Mouse (Mus musculus): ENCODE measurements around the gene Uggt2. TPM values are rescaled to one million over a fixed set of nuclear protein-coding genes. Genes with fewer than 3 reads are reported as not detected.

The Uggt2 gene
- 1 to 10 TPM; 7.6 to 7.9 TPM for total RNA-seq (2021)
- long read RNA-seq, experiment 1, partial matches to known transcripts: 0 of 1 reads
- long read RNA-seq, experiment 1, other reads (novel, unspliced or antisense): 0 of 1 reads
- long read RNA-seq, experiment 2: 0 reads

- peak; percentile 88 for DNase-seq
- intact Hi-C loops (cut with DNase I; ENCODE audit: low total_unique reads): no loop called here
Observed at GRCm38 (mm10) chr14:119098851-119099569, at the start of gene Uggt2. TSS of gene Uggt2 (minus strand) at chr14:119099430.

- intact Hi-C loops (cut with DNase I; ENCODE audit: low total_unique reads): no loop called here
- no peak for DNase-seq
Observed at GRCm38 (mm10) chr14:119139381-119139950, 40.2 kb upstream of the Uggt2 start.

DNA sequence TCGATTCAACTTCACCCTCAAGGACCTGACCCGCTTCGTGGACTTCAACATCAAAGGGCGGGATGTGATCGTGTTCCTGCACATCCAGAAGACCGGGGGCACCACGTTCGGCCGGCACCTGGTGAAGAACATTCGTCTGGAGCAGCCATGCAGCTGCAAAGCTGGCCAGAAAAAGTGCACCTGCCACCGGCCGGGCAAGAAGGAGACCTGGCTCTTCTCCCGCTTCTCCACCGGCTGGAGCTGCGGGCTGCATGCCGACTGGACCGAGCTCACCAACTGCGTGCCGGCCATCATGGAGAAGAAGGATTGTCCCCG, 39.5 kb upstream of the Uggt2 start:
- DNase-seq: peak; percentile 7
- intact Hi-C loops (cut with DNase I; ENCODE audit: low total_unique reads): no loop called here

- intact Hi-C loops (cut with DNase I; ENCODE audit: low total_unique reads): no loop called here
- DNase-seq: peak; percentile 5
Observed at GRCm38 (mm10) chr14:119137906-119138785, 38.9 kb upstream of the Uggt2 start, which contains the start of gene Hs6st3. TSS of gene Hs6st3 (plus strand) at chr14:119138341.

- DNase-seq: peak; percentile 42
- intact Hi-C loops (cut with DNase I; ENCODE audit: low total_unique reads): no loop called here
Observed at GRCm38 (mm10) chr14:119137512-119137905, 38.3 kb upstream of the Uggt2 start.

DNA sequence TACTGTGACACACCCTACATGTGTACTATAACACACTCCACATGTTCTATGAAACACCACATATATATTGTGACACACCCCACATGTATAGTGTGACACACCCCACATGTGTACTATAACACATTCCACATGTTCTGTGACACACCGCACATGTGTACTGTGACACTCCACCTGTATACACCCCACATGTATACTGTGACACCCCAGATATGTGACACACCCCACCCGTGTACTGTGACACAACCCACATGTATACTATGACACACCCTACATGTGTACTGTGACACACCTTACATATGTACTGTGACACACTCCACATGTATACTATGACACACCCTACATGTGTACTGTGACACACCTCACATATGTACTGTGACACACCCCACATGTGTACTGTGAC, 28.1 kb upstream of the Uggt2 start:
- intact Hi-C loops (cut with DNase I; ENCODE audit: low total_unique reads): no loop called here
- no peak for DNase-seq

DNA sequence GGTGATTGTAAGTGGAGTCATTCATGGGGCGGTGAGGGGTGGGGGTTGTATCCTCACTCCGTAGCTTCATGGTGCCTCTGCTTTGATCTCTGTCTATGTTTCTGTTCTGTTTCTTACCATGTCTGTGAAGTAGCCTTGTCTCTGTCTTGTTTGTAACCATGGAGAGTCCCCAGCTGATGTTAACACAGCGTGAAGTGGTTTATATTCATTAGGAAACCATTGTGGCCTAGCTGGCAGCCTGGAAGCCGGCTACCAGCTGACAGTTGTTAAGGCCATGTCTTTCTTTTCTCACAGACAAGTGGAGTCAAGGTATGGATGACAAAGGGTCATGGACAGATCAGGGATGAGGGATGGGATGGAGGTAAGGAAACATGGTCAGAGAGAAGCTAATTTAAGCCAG, 26.6 kb upstream of the Uggt2 start:
- intact Hi-C loops (cut with DNase I; ENCODE audit: low total_unique reads): no loop called here
- no peak for DNase-seq

GRCm38 (mm10) chr14:119124061-119124460, 24.8 kb upstream of the Uggt2 start:
- no peak for DNase-seq
- intact Hi-C loops (cut with DNase I; ENCODE audit: low total_unique reads): no loop called here

- no peak for DNase-seq
- intact Hi-C loops (cut with DNase I; ENCODE audit: low total_unique reads): no loop called here
Observed at GRCm38 (mm10) chr14:119123582-119123981, 24.4 kb upstream of the Uggt2 start.

GRCm38 (mm10) chr14:119112558-119112957, 13.3 kb upstream of the Uggt2 start:
- no peak for DNase-seq
- intact Hi-C loops (cut with DNase I; ENCODE audit: low total_unique reads): no loop called here

DNA sequence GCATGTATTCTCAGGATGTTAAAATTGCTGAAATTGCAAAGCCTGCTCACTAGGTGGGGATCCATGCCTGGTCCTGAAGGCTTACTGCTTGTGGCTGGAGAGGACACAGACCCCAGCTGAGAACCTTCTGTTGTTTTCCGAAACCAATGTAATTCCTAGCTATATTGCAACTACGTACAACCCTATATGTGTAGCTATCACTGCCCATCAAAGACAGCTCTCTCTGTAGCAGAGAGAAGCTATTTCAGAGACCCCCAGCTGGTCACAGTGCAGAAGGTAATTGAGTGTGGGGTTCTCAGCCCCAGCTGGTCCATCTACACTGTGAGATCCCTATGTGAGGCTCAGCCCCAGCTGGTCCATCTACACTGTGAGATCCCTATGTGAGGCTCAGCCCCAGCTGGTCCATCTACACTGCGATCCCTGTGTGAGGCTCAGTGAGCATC, 10.6 kb upstream of the Uggt2 start:
- no peak for DNase-seq
- intact Hi-C loops (cut with DNase I; ENCODE audit: low total_unique reads): no loop called here

DNA sequence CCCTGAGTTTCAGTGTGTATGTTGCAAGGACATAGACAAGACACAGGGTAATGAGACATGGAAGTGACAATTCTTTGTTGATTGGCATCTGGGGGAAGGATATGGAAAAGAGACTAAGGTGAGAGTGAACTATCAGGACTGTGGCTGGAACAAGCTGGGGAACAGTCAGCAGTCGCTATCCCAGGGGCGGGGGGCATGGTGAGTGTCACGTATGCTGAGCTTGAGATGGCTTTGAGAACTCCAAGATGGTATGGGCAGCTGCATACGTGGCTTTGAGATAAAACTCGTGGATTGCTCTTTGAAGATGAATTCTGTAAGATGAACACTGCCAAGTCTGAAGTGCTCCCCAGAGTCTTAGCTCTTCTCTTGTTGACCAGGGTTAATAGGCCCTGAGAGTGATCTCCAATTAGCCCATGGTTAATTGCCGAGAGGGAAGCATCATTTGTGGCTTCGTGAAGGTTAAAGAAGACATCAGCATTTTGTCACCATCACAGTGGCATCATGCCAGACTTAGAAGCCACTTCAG, 9.6 kb upstream of the Uggt2 start:
- intact Hi-C loops (cut with DNase I; ENCODE audit: low total_unique reads): no loop called here

DNA sequence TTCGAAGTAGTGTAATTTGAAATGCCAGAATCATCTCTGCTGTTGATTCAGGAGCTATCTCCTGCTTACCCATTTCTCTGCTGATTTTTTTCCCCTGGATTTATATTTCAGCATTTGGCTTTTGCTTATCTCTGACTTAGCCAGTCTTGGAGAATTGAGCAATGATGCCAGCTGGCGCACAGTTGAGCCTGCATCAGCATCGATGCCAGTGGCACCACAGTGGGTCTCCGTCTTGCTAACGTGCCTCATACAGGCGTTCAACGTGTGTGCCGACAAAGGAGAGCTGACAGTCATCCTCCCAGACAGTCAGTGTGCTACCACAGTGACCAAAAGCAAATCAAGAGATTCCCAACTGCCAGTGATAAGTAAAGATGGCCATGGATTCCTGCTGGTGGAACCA, 8.4 kb upstream of the Uggt2 start:
- intact Hi-C loops (cut with DNase I; ENCODE audit: low total_unique reads): no loop called here
- DNase-seq: no peak

More for the DNA sequence above, 9.6 kb upstream of the Uggt2 start:
- DNase-seq: no peak

DNA sequence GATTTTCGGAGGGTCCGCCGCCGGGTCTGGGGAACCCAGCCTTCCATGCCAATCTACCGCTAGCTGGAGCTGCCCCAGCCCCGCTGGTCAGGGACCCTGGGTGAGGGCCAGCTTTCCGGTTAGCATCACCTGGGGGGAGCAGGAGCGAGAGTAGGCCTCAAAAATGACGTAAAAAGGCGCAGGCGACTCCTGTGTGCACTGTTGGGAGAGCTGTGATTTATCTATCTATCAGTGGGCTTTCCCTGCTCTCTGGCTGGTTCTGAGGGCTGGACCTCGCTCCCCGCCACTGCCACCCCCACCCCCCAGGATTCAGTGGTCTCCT, 301 bp upstream of the Uggt2 start:
- intact Hi-C loops (cut with DNase I; ENCODE audit: low total_unique reads): no loop called here
- no peak for DNase-seq

- intact Hi-C loops (cut with DNase I; ENCODE audit: low total_unique reads): no loop called here
- DNase-seq: no peak
Observed at GRCm38 (mm10) chr14:119061811-119062210, 37.4 kb downstream of the Uggt2 start.

DNA sequence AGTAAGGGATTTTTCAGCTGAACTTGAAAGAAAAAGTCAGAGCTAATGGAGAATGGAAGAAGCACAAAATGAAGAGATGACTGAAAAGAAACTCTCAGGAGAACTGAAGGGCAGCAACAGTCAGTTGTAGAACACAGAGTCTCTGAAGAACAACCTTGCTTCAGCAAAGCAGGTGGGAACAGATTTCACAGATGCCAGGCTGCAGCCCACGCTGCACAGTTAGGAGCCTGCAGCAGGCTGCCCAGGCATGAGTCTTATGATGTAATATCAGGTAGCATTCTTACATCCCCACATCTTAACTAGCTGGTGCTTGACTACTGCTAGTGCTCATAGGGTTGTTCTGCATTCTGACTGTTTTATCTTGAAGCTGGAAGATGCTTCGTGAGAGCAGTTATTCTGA, 38.5 kb downstream of the Uggt2 start:
- DNase-seq: no peak
- intact Hi-C loops (cut with DNase I; ENCODE audit: low total_unique reads): no loop called here

DNA sequence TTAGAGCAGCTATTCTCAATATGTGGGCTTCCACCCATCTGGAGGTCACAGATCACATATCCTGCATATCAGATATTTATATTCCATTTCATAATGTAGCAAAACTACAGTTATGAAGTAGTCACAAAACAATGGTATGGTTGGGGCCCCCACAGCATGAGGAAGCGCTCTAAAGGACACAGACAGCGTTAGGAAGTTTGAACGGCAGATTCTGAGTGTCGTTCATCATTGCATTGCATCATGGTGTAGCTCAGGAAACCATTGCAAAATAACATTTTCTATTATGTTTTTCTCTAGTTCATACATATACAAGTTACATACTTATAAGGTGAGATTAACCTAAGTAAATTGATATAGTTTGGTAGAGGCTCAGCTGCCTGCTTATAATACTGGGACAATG, 42.2 kb downstream of the Uggt2 start:
- intact Hi-C loops (cut with DNase I; ENCODE audit: low total_unique reads): no loop called here
- DNase-seq: no peak

DNA sequence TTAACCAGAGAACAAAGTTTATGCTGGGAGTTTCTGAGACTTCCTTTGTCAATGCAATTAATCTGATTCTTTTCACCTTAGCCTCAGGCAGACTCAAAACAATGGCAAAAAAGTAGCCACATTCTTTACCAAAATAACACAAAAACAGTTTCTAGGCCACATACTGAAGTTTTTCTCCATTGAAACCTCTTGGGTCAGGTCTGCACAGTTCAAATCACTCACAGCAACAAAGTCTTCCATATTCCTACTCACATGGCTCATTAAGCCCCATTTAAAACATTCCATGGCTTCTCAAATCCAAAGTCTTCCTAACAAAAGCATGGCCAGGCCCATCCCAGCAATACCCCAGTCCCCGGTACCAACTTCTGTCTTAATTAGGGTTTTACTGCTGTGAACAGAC, 46.3 kb downstream of the Uggt2 start:
- no peak for DNase-seq
- intact Hi-C loops (cut with DNase I; ENCODE audit: low total_unique reads): no loop called here

DNA sequence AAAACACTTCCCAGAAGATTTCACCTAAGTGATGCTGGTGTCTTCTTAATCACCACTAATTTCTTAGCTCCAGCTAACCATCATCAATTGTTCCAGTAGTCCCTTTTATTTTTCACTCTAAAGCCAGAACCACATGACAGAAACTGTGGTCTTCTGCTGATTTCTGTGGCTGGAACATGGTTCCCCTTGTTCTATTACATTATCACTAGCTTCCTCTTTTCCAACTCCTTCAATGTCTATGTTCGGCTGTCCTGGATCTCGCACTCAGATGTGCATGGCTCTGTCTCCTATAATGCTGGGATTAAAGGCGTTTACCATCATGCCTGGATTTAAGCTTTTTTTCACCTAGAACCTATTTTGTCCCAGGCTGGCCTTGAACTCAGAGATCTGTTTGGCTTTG, 46.9 kb downstream of the Uggt2 start:
- no peak for DNase-seq
- intact Hi-C loops (cut with DNase I; ENCODE audit: low total_unique reads): no loop called here

GRCm38 (mm10) chr14:119043765-119044164, 55.5 kb downstream of the Uggt2 start:
- no peak for DNase-seq
- intact Hi-C loops (cut with DNase I; ENCODE audit: low total_unique reads): no loop called here
